Mouse (Mus musculus): ENCODE results near the gene Tmem167. TPM values are rescaled to one million over a fixed set of nuclear protein-coding genes. Genes with fewer than 3 reads are reported as not detected.

Gene Tmem167
- polyA plus RNA-seq, 1 experiment: 12.3 TPM

DNA sequence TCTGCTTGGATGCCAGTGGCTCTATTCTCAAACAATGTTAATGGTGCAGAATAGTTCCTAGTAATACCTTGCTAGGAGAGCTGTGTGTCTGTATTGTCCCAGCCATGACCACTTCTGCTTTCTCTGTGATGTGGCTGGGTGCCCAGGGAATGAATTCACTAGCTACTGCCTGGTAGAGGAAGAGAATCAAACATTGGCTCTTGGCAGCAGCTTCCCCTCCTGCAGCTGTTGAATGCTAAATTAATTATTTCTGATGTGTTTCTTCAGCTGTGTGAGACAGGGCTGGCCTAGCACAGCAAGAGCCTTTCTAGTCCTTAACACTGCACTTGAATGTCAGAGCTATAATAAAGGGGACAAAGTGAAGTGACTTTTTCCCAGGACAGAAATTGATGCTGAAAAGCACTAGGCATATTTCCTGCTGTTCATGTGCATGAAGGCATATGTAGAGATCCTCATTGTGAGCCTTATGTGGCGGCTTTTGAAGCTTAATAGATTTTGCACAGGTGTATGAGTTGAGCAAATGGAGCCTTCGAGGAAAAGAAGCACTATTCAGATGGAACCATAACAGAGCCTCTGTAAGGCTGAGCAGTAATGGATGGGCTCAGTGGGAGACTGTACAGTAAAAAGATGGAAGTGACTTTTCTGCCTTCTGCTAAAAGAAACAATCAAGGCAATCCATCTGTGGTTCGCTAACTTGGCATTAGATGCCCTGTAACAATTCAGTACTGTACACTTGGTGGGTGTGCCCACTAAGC, 47.4 kb downstream of the Tmem167 start:
- no peaks in the 10 kb centered on the region; the same call in 1 of the 2 replicates for H3K4me1 ChIP-seq (ENCODE audit: control insufficient read depth, insufficient read depth, low read length)
- no peak overlapping the region for H3K4me3 ChIP-seq (ENCODE audit: insufficient read depth, low read length)
- no peak overlapping the region; the same call in 1 of the 2 replicates for H3K27ac ChIP-seq (ENCODE audit: insufficient read depth, low read length)
- TF ChIP-seq POLR2A (IDR thresholded peaks at IDR 0.05; ENCODE audit: extremely low read depth, insufficient read depth, low read length) (no peak), CTCF (IDR thresholded peaks at IDR 0.05; ENCODE audit: extremely low read depth, insufficient read depth, low read length) (no peak)

DNA sequence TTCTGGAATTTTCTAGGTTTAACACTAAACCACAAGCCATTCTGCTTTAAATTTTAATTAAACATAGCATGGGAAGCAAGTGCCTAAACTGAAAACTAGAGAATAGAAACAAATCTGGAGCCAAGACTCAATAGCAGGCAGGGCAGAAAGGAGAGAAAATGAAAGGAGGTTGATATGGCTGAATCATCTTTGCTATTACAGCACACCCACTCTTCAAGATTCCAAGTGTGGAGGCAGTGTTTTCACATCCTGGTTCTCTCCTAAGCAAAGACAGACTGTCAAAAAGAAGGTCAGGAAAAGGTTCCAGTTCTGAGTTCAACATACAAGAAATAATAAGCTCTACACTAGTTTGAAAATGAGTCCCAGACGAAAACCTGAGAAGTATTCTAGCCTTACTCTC, 52.8 kb downstream of the Tmem167 start:
- Histone ChIP-seq H3K4me3 (ENCODE audit: insufficient read depth, low read length) (no peak overlapping the region), H3K4me1 (ENCODE audit: control insufficient read depth, insufficient read depth, low read length) (peaks cover 1% of the 10 kb centered on the region; the same call in 1 of the 2 replicates), H3K27ac (ENCODE audit: insufficient read depth, low read length) (no peak overlapping the region)
- TF ChIP-seq CTCF (IDR thresholded peaks at IDR 0.05; ENCODE audit: extremely low read depth, insufficient read depth, low read length) (no peak), POLR2A (IDR thresholded peaks at IDR 0.05; ENCODE audit: extremely low read depth, insufficient read depth, low read length) (no peak)

DNA sequence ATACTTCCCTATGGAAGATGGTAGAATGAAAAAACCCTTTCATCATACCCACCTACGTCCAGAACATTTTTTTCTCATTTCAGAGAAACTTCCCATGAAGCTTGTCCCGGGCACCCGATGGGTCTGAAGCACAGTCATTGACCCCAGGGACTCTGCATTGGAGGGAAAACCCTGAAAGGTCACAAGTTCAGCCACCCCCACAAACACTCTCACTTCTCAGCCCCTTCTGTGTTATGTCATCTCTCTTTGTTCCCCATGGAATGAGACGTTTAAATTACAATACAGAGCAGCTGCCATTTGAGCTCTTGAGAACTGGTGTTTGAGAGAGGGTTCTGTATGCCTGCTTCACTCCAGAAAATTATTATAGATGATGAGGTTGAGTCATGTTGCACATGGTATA, 54.3 kb downstream of the Tmem167 start:
- peaks cover 1% of the 10 kb centered on the region; the same call in 1 of the 2 replicates for H3K4me1 ChIP-seq (ENCODE audit: control insufficient read depth, insufficient read depth, low read length)
- no peak for TF ChIP-seq CTCF (IDR thresholded peaks at IDR 0.05; ENCODE audit: extremely low read depth, insufficient read depth, low read length)
- TF ChIP-seq POLR2A (IDR thresholded peaks at IDR 0.05; ENCODE audit: extremely low read depth, insufficient read depth, low read length): no peak
- H3K27ac ChIP-seq (ENCODE audit: insufficient read depth, low read length): no peak overlapping the region
- H3K4me3 ChIP-seq (ENCODE audit: insufficient read depth, low read length): no peak overlapping the region

DNA sequence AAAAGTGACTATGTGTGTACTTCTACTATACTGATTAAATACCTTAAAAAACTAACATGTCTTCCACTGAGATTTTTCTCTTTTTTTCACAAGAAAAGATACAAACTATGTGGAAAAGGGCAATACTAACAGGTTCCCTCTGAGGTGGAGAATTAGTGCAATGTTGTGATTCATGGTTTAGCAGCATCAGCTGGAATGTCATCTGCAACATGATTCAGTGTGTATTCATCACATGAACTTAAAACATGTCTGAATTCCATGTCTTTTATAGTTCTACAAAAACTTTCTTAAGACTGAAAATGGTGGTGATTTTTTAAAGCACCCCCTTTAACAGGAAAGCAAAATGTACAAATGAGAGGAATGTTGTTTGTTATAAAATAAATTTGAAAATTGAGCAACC, 63.0 kb downstream of the Tmem167 start:
- H3K27ac ChIP-seq (ENCODE audit: insufficient read depth, low read length): no peak overlapping the region
- H3K4me1 ChIP-seq (ENCODE audit: control insufficient read depth, insufficient read depth, low read length): no peaks in the 10 kb centered on the region; the same call in 1 of the 2 replicates
- no peak overlapping the region for H3K4me3 ChIP-seq (ENCODE audit: insufficient read depth, low read length)
- TF ChIP-seq CTCF (IDR thresholded peaks at IDR 0.05; ENCODE audit: extremely low read depth, insufficient read depth, low read length): no peak
- no peak for TF ChIP-seq POLR2A (IDR thresholded peaks at IDR 0.05; ENCODE audit: extremely low read depth, insufficient read depth, low read length)

DNA sequence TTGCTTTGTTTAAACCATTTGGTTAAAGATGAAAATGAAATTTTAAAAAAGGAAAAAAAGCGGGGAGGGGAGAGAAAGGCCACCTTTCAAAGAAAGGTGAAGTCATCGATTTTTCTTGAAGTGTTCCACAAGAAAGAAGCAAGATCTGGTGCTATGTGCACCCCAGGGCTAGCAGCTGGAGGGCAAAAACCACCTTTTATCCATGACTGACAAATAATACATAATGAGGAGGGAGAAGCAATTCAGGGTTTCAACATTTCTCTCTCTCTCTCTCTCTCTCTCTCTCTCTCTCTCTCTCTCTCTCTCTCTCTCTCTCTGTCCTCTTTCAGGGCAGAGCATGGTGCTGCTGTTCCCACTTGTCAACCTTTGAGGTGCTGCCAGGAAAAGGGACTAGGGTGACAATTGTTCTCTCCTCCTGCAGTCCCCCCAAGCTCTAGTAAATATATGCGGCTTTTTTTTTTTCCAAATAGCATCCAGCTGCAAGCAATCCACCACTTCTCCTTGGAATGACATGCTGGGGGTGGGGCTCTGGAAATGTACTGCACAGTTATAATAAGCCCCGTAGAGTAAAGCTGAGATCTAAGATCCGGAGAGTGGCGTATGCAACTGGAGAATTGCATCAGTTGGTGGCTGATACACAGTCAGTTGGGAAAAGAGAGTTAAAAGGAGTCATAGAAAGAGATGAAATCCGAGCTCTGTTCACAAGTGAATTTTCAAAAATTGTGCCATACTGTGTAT, 63.8 kb downstream of the Tmem167 start:
- no peak for TF ChIP-seq CTCF (IDR thresholded peaks at IDR 0.05; ENCODE audit: extremely low read depth, insufficient read depth, low read length)
- TF ChIP-seq POLR2A (IDR thresholded peaks at IDR 0.05; ENCODE audit: extremely low read depth, insufficient read depth, low read length): no peak
- Histone ChIP-seq H3K27ac (ENCODE audit: insufficient read depth, low read length) (no peak overlapping the region), H3K4me1 (ENCODE audit: control insufficient read depth, insufficient read depth, low read length) (no peaks in the 10 kb centered on the region; the same call in 1 of the 2 replicates)

DNA sequence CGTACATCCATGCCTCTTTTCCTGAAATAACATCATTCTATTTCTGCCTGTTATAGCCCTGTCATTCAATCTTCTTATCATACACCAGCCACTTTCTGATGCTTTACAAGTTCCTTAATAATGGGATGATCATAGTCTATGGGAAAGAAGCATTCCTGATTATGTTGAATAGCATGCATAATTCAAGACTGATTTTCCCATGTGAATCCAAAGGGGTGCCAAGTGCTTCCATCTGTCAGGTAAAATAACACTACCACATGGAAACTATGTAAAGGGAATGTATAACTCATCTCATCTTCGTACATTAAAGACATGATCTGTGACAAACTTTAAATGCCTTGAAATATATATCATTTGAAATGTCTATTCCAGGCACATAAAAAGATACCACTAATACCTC, 75.2 kb downstream of the Tmem167 start:
- TF ChIP-seq CTCF (IDR thresholded peaks at IDR 0.05; ENCODE audit: extremely low read depth, insufficient read depth, low read length): no peak
- H3K27ac ChIP-seq (ENCODE audit: insufficient read depth, low read length): no peak overlapping the region
- no peaks in the 10 kb centered on the region for H3K4me1 ChIP-seq (ENCODE audit: control insufficient read depth, insufficient read depth, low read length)
- no peak overlapping the region for H3K4me3 ChIP-seq (ENCODE audit: insufficient read depth, low read length)

More for the DNA sequence above, 63.8 kb downstream of the Tmem167 start:
- H3K4me3 ChIP-seq (ENCODE audit: insufficient read depth, low read length): no peak overlapping the region

DNA sequence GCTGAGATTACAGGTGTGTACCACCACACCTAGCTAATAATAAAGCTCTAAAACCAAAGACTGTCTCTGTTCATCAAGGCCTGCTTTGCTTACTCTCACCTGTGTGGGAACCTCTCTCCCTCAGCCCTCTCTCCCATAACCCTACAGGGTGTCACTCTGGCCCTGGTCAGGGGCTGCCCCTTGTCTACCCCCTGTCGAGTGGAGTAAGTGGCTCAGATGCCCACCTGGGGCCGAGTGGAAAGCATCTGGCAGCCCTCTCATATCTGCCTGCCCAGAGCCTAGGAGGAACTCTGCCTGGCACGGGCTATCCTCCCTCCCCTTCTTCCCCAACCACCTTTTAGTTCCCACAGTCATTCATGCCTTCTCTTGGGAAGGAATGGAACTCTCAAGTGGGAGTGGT, 78.1 kb downstream of the Tmem167 start:
- H3K4me3 ChIP-seq (ENCODE audit: insufficient read depth, low read length): no peak overlapping the region
- no peak overlapping the region for H3K27ac ChIP-seq (ENCODE audit: insufficient read depth, low read length)
- no peaks in the 10 kb centered on the region for H3K4me1 ChIP-seq (ENCODE audit: control insufficient read depth, insufficient read depth, low read length)
- TF ChIP-seq POLR2A (IDR thresholded peaks at IDR 0.05; ENCODE audit: extremely low read depth, insufficient read depth, low read length) (no peak), CTCF (IDR thresholded peaks at IDR 0.05; ENCODE audit: extremely low read depth, insufficient read depth, low read length) (no peak)

DNA sequence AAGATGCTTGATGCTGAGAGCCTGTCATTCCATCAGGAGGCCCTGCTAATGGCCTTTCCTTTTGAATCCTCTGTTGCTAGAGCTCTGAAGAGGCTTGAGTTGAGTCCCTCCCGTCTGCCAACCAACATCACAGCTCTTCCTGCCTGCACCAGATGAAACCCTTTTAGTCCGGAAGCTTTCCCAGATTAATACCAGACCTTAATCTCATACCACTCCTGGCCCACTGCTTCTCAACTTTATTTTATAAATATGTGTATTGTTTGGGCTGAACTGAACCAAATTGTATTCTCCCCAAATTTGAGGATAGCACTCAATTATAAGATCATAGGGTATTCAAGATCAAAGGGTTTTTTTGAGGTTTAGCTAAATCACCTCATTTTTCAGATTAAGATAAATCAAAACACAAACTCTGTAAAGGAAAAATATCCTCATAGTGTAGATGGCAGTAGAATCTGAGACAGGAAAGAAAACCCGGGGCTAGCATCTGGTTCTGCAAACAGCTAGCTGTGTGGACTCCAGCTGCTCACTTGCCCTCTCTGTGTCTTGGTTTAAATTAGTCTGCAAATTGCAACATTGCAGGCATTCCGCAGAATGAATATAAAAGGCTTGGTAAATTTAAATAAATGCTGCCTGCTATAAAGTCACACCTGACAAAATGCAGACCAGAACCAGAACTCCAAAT, 81.3 kb downstream of the Tmem167 start:
- TF ChIP-seq CTCF (IDR thresholded peaks at IDR 0.05; ENCODE audit: extremely low read depth, insufficient read depth, low read length) (no peak), POLR2A (IDR thresholded peaks at IDR 0.05; ENCODE audit: extremely low read depth, insufficient read depth, low read length) (no peak)
- Histone ChIP-seq H3K4me3 (ENCODE audit: insufficient read depth, low read length) (no peak overlapping the region), H3K27ac (ENCODE audit: insufficient read depth, low read length) (no peak overlapping the region), H3K4me1 (ENCODE audit: control insufficient read depth, insufficient read depth, low read length) (no peaks in the 10 kb centered on the region)

DNA sequence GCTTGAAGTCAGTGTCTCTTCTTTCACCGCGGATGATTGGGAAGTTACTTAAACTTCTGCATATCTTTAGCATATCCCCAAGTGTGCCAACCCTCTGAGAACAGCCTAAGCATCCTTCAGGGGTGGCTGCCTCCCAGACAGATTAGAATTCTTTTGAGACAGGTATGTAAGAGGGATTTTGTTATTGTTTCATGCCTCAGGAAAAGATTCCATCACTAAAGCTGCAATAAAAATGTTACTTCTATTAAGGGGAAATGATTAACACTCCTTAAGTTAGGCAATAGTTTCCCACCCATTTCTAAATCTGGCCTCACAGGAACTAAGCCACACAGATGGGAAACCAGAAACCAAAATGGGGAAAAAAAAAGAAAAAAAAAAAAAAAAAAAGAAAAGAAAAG, 81.9 kb downstream of the Tmem167 start:
- no peak overlapping the region for H3K27ac ChIP-seq (ENCODE audit: insufficient read depth, low read length)
- no peaks in the 10 kb centered on the region for H3K4me1 ChIP-seq (ENCODE audit: control insufficient read depth, insufficient read depth, low read length)
- TF ChIP-seq CTCF (IDR thresholded peaks at IDR 0.05; ENCODE audit: extremely low read depth, insufficient read depth, low read length): no peak
- TF ChIP-seq POLR2A (IDR thresholded peaks at IDR 0.05; ENCODE audit: extremely low read depth, insufficient read depth, low read length): no peak
- H3K4me3 ChIP-seq (ENCODE audit: insufficient read depth, low read length): no peak overlapping the region

Data from cortical plate, adult 2 months (tissue).